8 mouse cellular contexts compared by ENCODE assay signal in genomic region chr1:84284293-84285068, GRCm38 (mm10).
A peak's percentile ranks its signal among the peaks of the same experiment; 100 is the strongest.
DNase-seq lines count a peak whose midpoint lies in the region; ATAC-seq and TF ChIP-seq lines count a peak whose summit lies in the region.

No protein-coding gene starts in this region.

- H3K9ac ChIP-seq in embryonic facial prominence, embryonic 11.5 days (replicated peaks; ENCODE audit: low read length) = peak overlapping the region; percentile 59
- H3K9ac ChIP-seq in liver, adult 2 months (ENCODE audit: low read depth, low read length) = peak overlapping the region; percentile 99
- H3K9ac ChIP-seq in midbrain, postnatal 0 days (replicated peaks; ENCODE audit: low read length, poor library complexity, severe bottlenecking) = peak overlapping the region; percentile 74
- peak overlapping the region; percentile 60 for H3K9ac ChIP-seq in stomach, postnatal 0 days (ENCODE audit: low read length)

- H3K79me2 ChIP-seq in liver, adult 2 months (ENCODE audit: control insufficient read depth, insufficient read depth, low read length) = peaks cover 24% of the 10 kb centered on the region

- H3K27me3 ChIP-seq in embryonic facial prominence, embryonic 11.5 days (ENCODE audit: control insufficient read depth, insufficient read depth, low read length) = 0 out of 2 replicates have a peak, but pooled peaks cover 2% of the 10 kb centered on the region
- no peaks in the 10 kb centered on the region for H3K27me3 ChIP-seq in liver, adult 2 months (ENCODE audit: control insufficient read depth, insufficient read depth, low read length)
- no peaks in the 10 kb centered on the region for H3K27me3 ChIP-seq in midbrain, postnatal 0 days (ENCODE audit: insufficient read depth, low read length)
- H3K27me3 ChIP-seq in stomach, postnatal 0 days (ENCODE audit: control insufficient read depth, insufficient read depth, low read length) = no peaks in the 10 kb centered on the region

- ATAC-seq in embryonic facial prominence, embryonic 11.5 days (replicated peaks; ENCODE audit: insufficient number of reproducible peaks, low FRiP score, low TSS enrichment, low read depth) = peak; percentile 88
- ATAC-seq in midbrain, postnatal 0 days (ENCODE audit: low FRiP score) = peak; percentile 81
- ATAC-seq in stomach, postnatal 0 days (ENCODE audit: low FRiP score, low TSS enrichment) = peak; percentile 81

- no peaks in the 10 kb centered on the region for H3K4me1 ChIP-seq in embryonic facial prominence, embryonic 11.5 days (ENCODE audit: control insufficient read depth, insufficient read depth, low read length)
- H3K4me1 ChIP-seq in liver, adult 2 months (ENCODE audit: control insufficient read depth, insufficient read depth, low read length) = peaks cover 16% of the 10 kb centered on the region
- peaks cover 9% of the 10 kb centered on the region; the same call in 1 of the 2 replicates for H3K4me1 ChIP-seq in midbrain, postnatal 0 days (ENCODE audit: insufficient read depth, low read length)
- no peaks in the 10 kb centered on the region for H3K4me1 ChIP-seq in stomach, postnatal 0 days (replicated peaks; ENCODE audit: control insufficient read depth, insufficient read depth)

- no peaks in the 10 kb centered on the region for H3K9me3 ChIP-seq in embryonic facial prominence, embryonic 11.5 days (replicated peaks; ENCODE audit: control insufficient read depth, low read length)
- no peaks in the 10 kb centered on the region for H3K9me3 ChIP-seq in midbrain, postnatal 0 days (ENCODE audit: low read length)
- no peaks in the 10 kb centered on the region for H3K9me3 ChIP-seq in stomach, postnatal 0 days (ENCODE audit: control insufficient read depth, low read length)

- no peak; the same call in 1 of the 2 replicates for TF ChIP-seq CTCF in liver, adult 2 months (IDR thresholded peaks at IDR 0.05; ENCODE audit: low read depth, low read length)
- TF ChIP-seq CTCF in midbrain, postnatal 0 days (IDR thresholded peaks at IDR 0.05) = 0 out of 2 replicates have a peak, but pooled peaks have one; percentile 9
- peak; percentile 26; the same call in 1 of the 2 replicates for TF ChIP-seq CTCF in stomach, postnatal 0 days (IDR thresholded peaks at IDR 0.05; ENCODE audit: low read depth)

- DNase-seq in gastrocnemius, adult 18-20 months (ENCODE audit: low spot score) = peak; percentile 34
- no peak for DNase-seq in gastrocnemius, adult 8-10 months (ENCODE audit: low spot score in 2 of 2)
- peak; percentile 73 for DNase-seq in embryonic facial prominence, embryonic 11.5 days (ENCODE audit: low spot score)
- DNase-seq in heart, adult 8-10 months (ENCODE audit: low spot score) = peak; percentile 24
- DNase-seq in kidney, adult 9 months = peak; percentile 7
- DNase-seq in liver, adult 2 months (ENCODE audit: extremely low read depth, low read depth, low spot score) = peak; percentile 37
- DNase-seq in midbrain, postnatal 0 days (ENCODE audit: low spot score) = peak; percentile 69
- peak; percentile 49 for DNase-seq in stomach, postnatal 0 days (ENCODE audit: low spot score)

- peak overlapping the region; percentile 56 for H3K4me3 ChIP-seq in embryonic facial prominence, embryonic 11.5 days (ENCODE audit: low read depth, low read length)
- peak overlapping the region; percentile 100 for H3K4me3 ChIP-seq in liver, adult 2 months (ENCODE audit: insufficient read depth, low read depth, low read length)
- H3K4me3 ChIP-seq in midbrain, postnatal 0 days (ENCODE audit: low read depth, low read length) = peak overlapping the region; percentile 87
- H3K4me3 ChIP-seq in stomach, postnatal 0 days (ENCODE audit: low read depth, low read length) = peak overlapping the region; percentile 56

- no peaks in the 10 kb centered on the region for H3K36me3 ChIP-seq in embryonic facial prominence, embryonic 11.5 days (replicated peaks; ENCODE audit: control insufficient read depth, insufficient read depth, low read depth, low read length)
- H3K36me3 ChIP-seq in liver, adult 2 months (ENCODE audit: control insufficient read depth, insufficient read depth, low read length) = no peaks in the 10 kb centered on the region
- no peaks in the 10 kb centered on the region for H3K36me3 ChIP-seq in midbrain, postnatal 0 days (ENCODE audit: insufficient read depth, low read length)
- H3K36me3 ChIP-seq in stomach, postnatal 0 days (ENCODE audit: control insufficient read depth, insufficient read depth, low read length) = no peaks in the 10 kb centered on the region

- H3K4me2 ChIP-seq in embryonic facial prominence, embryonic 11.5 days (ENCODE audit: low read depth, low read length) = peak overlapping the region; percentile 91
- H3K4me2 ChIP-seq in midbrain, postnatal 0 days (ENCODE audit: low read depth, low read length, poor library complexity, severe bottlenecking) = peak overlapping the region; percentile 89
- peak overlapping the region; percentile 81 for H3K4me2 ChIP-seq in stomach, postnatal 0 days (replicated peaks; ENCODE audit: low read depth)

- no peak for TF ChIP-seq EP300 in stomach, postnatal 0 days (optimal IDR thresholded peaks at IDR 0.05)

- H3K27ac ChIP-seq in embryonic facial prominence, embryonic 11.5 days (replicated peaks; ENCODE audit: low read depth, low read length) = no peak overlapping the region
- peak overlapping the region; percentile 99 for H3K27ac ChIP-seq in liver, adult 2 months (replicated peaks; ENCODE audit: insufficient read depth, low read depth, low read length)
- peak overlapping the region; percentile 38; the same call in 1 of the 2 replicates for H3K27ac ChIP-seq in midbrain, postnatal 0 days (ENCODE audit: low read depth, low read length)
- H3K27ac ChIP-seq in stomach, postnatal 0 days (replicated peaks) = no peak overlapping the region

- 3% methylated on average over 30 of the region's 53 CpGs for WGBS in embryonic facial prominence, embryonic 11.5 days
- under 1% methylated on average over 48 of the region's 53 CpGs for WGBS in liver, adult 2 months
- WGBS in midbrain, postnatal 0 days = 2% methylated on average over 31 of the region's 53 CpGs
- WGBS in stomach, postnatal 0 days = 7% methylated on average over 27 of the region's 53 CpGs

- TF ChIP-seq POLR2A in liver, adult 2 months (IDR thresholded peaks at IDR 0.05; ENCODE audit: extremely low read depth, insufficient read depth, low read length) = peak; percentile 63; the same call in 1 of the 2 replicates

Comparison
In these comparisons a context has a peak if more than half of its experiments do, and no peak if none do; other contexts are left out.
1. DNase-seq: peak in gastrocnemius, adult 18-20 months (single experiment), embryonic facial prominence, embryonic 11.5 days (single experiment), heart, adult 8-10 months (single experiment), kidney, adult 9 months (single experiment), liver, adult 2 months (single experiment), midbrain, postnatal 0 days (single experiment) and stomach, postnatal 0 days (single experiment); none in gastrocnemius, adult 8-10 months (0 of 2).
2. H3K27ac ChIP-seq: peak in liver, adult 2 months (single experiment) and midbrain, postnatal 0 days (single experiment); none in embryonic facial prominence, embryonic 11.5 days (single experiment) and stomach, postnatal 0 days (single experiment).
3. Peak in every context shown above with its lines, with median percentiles within 50 percentile points of each other: ATAC-seq, H3K4me2 ChIP-seq, H3K4me3 ChIP-seq and H3K9ac ChIP-seq.